Mouse (Mus musculus) ES-Bruce4 (cell line): ENCODE results near the gene Myo18a.

Experiments
- CTCF ChIP-seq: IDR thresholded peaks from one replicate; pipeline ENCODE4 v1.8.1; 2011; ENCODE audit warnings: low read depth, low read length
- POLR2A ChIP-seq: IDR thresholded peaks from one replicate; pipeline ENCODE4 v1.8.1; 2011; ENCODE audit warnings: low read length; ENCODE audit not compliant: insufficient read depth

- no peak for TF ChIP-seq POLR2A
- no peak for TF ChIP-seq CTCF
Measured at GRCm38 (mm10) chr11:77894967-77895366, 131.9 kb downstream of the Myo18a start.
